Mouse (Mus musculus): Measurements from ENCODE around the gene Casz1.

Casz1 gene

DNA sequence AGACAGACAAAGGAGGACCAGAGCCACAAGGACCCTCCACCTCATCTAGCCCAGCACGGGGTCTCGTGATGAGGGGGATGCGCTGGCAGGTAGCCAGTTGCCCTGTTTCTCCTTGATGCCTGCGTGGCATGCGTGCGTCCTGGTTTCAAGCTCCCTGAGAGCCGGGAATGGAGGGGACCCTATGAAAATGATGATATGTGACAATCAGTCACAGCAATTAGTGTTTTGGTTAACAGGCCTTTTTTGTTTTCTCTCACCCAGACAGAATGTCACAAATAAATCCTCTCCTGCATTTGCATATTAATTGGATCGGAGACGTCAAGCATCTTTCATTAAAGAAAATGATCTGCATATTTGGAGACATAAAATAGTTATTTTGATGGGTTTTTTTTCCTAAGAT is 71.9 kb downstream of the Casz1 start:
- no peak for DNase-seq (ENCODE audit: low read depth, low spot score)

GRCm38 (mm10) chr4:148876867-148877266 is 72.6 kb downstream of the Casz1 start:
- DNase-seq (ENCODE audit: low read depth, low spot score) = no peak

DNA sequence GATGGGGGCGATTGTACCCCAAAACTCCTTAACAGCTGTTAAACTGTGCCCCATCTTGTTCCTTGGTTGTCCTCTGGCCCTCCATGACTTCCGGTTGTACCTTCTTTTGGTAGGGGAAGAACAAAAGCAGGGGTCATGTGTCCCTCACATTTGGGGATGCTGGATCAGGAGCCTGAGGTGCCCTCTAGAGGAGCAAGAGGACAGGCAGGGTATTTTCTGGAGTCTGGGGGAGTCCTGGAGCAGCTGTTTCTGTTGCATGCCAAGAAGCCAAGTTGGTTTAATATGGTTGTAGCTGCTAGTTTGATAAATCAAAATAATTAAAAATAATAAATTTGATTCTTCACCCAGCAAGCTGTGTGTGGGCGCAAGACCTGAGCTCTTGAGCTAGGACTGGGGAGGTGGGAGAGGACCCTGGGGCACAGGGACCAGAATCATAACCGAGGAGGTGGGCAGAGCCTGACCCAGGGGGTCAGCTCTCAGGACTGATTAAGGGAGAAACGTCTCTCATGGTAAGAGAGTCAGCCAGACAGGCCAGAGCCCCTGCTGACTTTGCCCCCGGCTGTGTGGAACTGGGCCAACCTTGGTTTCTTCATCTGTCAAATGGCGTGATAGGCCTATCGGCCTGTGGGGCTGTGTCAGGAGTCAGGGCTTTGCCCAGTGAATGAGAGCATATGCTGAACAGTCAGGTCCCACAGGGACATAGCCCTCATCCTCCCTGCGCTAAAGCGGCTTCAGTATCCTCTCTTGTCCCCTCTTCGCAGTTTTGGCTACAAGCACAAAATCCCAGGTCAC is 74.2 kb downstream of the Casz1 start:
- no peak for DNase-seq (ENCODE audit: low read depth, low spot score)

- DNase-seq (ENCODE audit: low read depth, low spot score) = no peak
Measured at GRCm38 (mm10) chr4:148878984-148879610, 74.9 kb downstream of the Casz1 start.

- DNase-seq (ENCODE audit: low read depth, low spot score) = no peak
Measured at GRCm38 (mm10) chr4:148879631-148880030, 75.4 kb downstream of the Casz1 start.

DNA sequence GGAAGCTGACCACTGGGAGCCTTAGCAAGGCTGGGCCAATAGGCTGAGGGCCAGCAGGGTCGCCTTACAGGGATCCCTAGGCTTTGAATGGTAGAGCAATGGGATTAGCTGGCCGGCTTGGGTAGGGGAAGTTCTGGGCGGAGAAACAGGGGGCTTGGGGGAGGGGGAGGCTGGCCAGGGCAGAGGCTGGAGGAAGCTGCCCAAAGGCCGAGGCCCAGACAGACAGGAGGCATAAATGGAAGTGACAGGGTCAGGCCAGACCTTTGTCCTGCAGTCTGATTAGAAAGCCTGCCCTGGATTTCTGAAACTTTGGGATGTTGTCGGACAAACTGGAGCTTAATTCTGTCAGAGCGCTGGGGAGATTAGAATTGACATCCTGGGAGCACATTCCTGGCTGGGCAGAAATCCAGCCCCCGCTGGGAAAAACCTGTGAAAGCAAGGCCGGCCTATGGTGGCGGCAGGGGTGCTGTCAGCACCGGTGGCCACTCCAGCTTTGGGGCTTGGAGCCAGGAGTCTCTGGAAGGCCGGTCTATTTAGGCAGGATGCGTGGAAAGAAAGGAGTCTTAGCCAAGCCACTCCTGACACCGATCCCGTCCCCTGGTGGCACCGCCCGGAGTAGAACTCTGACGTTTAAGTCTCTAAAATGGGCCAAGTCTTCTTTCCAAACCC is 76.9 kb downstream of the Casz1 start:
- no peak for DNase-seq (ENCODE audit: low read depth, low spot score)

DNA sequence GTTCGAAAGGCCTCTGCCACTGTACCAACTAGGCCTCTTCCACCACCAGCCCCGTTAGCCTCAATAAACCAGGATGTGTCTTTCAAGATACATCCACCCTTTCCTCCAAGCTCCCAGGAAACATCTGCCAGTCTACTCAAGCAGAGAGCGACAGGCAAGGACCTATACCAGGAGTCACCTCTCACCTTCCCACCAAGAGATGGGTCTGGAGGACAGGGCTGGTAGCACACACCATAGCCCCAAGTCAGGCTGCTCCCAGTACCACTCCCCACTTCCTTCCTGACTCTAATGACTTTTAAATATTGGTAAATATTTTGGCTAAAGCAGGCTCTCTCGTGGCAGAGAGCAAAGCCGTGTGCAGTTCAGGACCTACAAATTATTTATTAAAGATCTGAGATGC is 77.6 kb downstream of the Casz1 start:
- DNase-seq (ENCODE audit: low read depth, low spot score) = no peak

DNA sequence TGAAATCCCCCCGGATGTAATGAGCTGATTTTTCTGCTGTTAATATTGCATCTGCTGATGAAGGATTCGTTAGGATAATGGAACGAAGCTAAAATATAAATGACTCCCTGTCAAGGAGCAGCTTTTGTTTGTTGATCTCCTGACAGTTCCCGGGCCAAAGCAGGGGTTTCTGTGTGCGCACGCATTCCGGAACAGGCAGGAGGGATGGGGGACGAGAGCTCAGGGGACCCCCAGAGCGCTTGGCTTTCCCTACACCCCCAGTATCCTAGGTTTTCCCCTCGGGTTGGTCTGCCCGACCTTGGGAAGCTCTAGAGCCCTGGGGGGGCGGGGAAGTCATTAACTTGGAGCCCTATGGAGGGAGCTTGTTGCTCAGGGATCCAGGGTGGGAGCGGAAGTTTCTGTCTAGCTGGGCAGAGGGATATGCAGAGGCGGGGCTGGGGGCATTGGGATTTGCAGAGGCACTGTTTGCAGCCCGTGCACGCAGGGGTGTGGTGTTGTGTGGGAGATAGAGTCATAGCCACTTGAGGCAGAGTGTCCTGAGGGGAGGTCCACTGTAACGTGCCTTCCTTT is 78.2 kb downstream of the Casz1 start:
- DNase-seq (ENCODE audit: low read depth, low spot score) = no peak

DNA sequence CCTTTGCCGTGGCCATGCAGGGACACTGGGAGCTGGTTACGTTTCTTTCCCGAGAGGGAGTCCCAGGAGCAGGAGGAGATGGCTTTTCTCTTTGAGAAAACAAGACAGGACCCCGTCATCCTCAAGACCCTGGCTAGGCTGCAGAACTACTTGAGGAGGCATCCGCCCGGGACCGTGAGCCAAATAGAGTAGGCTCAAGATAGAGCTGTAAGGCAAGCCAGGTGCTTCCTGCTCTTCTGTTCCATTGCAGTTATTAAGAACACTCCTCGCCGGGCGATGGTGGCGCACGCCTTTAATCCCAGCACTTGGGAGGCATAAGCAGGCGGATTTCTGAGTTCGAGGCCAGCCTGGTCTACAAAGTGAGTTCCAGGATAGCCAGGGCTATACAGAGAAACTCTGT is 80.4 kb downstream of the Casz1 start:
- no peak for DNase-seq (ENCODE audit: low read depth, low spot score)

GRCm38 (mm10) chr4:148885401-148885800 is 81.2 kb downstream of the Casz1 start:
- DNase-seq (ENCODE audit: low read depth, low spot score) = no peak

DNA sequence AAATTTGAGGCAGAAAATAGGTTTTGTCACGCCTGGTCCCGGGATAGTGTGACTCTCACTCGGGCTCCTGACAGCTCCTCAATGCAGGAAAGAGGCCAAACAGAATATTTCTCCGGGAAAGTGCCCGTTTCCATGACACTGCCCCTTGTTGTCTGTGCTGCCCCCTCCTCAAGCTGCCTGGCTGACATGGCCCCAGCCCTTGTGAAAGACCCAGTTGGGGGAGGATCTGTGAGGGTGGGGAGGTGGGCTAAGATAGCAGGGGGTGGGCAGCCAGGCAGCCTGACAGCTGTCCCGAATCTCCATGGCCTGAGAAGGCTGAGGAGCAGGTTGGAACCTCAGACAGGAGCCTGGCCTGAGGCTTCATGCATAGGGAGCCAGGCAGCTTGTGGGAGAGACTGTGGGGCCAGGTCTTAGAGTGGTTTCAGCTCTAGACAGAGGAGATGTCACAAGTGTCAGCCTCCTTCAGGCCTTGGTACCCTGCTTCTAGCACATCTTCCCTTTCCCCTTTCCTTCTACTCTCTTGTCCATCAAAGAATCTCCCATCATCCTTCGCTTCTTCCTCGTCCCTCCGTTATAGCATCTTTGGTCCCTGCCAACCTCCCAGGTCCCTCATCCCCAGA is 81.8 kb downstream of the Casz1 start:
- DNase-seq (ENCODE audit: low read depth, low spot score) = no peak

DNA sequence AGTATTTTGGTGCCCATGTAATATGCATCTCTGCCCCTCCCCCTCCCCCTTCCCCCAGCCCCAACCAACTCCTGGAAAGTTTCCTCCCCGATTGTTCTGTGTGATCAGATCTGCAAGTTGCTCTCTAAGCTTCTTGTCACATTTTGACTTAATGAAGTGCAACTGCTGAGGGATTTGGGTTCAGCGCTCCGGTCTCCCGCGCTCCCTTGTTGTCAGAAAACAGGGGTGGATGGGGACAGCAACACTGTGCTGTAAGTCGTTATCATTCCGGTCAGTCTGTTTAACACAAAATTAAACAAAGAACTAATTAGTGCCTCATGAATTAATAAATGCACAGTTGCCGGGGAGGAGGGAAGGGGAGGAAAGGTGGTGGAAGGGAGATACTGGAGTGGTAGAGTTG is 84.0 kb downstream of the Casz1 start:
- DNase-seq (ENCODE audit: low read depth, low spot score) = no peak

GRCm38 (mm10) chr4:148889011-148889410 is 84.8 kb downstream of the Casz1 start:
- no peak for DNase-seq (ENCODE audit: low read depth, low spot score)

- DNase-seq (ENCODE audit: low read depth, low spot score) = no peak
Measured at GRCm38 (mm10) chr4:148890442-148890841, 86.2 kb downstream of the Casz1 start.

GRCm38 (mm10) chr4:148890892-148891838 is 86.9 kb downstream of the Casz1 start:
- DNase-seq (ENCODE audit: low read depth, low spot score) = no peak

DNA sequence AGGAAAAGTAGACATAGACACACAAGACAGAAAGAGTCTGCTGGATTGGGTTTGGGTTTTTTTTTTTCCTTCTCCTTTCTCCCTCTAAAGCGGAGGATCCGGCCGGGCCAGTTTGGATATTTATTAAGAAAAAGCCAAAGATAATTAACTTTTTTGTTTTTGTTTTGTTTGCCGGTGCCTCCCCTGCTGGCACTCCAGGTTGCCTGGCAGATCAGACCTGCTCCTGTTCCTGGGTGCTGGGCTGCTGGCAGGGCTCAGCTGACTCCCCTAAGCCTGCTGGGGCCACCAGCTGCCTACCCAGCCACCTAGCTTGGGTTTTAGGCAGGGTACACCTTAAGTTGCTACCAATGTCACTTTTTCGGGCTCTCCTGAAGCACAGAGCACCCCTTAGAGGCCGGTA is 91.9 kb downstream of the Casz1 start:
- no peak for DNase-seq (ENCODE audit: low read depth, low spot score)

- no peak for DNase-seq (ENCODE audit: low read depth, low spot score)
Measured at GRCm38 (mm10) chr4:148899927-148900294, 95.7 kb downstream of the Casz1 start.

DNA sequence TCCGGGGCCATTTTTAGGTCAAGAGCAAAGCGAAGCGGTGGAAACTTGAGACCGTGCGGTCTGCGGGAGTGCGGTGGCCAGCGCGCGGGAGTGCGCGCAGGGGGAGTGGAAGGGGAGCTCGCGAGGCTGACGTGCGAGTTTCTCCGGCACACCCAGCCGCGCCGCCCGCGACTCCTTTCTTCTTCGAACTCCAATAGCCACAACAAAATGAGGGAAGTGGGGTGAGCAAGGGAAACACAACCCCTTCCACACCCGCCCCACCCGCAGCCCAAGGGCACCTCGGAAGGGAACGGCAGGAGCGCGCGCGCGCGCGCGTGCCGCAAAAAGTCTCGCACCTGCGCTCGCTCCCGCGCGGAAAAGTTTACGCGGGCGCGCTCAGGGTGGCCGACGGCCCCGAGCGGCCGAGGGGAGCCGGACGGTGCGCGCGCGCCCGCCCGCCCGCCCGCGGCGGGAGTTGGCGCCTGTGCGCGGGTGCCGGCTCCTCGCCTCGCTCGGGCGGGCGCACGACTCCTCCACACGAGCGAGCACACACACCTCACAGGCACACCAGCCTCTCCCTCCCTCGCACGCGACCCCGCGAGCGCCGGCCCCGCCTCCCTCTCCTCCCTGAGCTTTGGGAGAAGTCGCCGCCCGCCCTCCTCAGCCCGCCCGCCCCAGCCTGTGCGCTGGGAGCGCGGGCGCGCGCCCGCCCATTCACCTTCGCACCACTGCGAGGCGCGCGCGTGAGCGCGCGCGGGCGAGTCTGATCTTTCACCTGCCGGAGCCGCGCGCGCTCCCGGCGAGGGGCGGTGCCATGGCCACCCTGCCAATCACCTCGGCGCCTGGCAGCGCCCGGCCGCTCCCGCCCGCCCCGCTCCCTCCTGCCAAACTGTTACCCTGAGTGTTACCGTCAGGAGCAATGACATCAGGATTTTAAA is 96.3 kb downstream of the Casz1 start:
- peak; percentile 79 for DNase-seq (ENCODE audit: low read depth, low spot score)

DNA sequence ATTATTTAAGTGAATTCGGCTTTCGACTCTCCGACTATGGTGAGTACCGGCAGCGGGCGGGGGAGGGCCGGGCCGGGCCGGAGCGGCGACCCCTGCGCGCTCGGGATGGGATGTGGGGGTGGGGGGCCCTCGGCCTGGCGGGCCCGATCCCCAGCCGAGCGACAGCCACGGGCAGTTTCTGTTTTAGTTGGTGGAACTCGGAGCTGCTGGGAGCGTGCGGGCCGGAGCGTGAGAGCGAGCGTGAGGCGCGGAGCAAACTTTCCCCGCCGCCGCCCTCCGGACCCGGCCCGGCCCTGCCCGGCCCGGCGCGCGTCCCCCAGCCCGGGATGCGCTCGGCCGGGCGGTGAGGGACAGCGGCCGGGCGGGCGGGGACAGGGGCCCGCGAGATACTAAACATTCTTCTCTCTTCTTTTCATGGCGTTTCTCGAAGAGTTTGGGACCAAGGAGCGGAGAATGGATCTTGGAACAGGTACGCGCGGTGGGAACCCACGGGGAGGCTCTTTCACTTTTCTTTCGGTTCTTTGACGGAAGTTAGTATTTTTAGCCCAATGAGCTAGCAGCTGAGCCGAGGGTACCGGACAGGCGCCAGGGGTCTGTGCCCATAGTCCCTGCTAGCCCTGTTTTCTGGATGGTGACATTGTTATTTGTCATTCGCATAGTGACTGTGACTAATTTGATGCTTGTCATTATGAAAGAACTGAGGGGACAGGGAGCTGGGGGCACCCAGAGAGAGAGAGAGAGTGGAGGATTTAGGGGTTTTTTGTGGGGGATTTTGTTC is 97.2 kb downstream of the Casz1 start:
- no peak for DNase-seq (ENCODE audit: low read depth, low spot score)

Measured in WW6 (cell line).